Mouse (Mus musculus): Measurements from ENCODE around the gene Foxd2. TPM values are rescaled to one million over a fixed set of nuclear protein-coding genes. Genes with fewer than 3 reads are reported as not detected.
A peak's percentile ranks its signal among the peaks of the same experiment; 100 is the strongest.

Foxd2 gene
- polyA plus RNA-seq (2014; fragmentation: Nextera tagmentation; extraction: Ambion mirVana), result 0.16 and 0.32 TPM in 2 replicates

- H3K9ac ChIP-seq, result peak within 1 kb of the TSS; percentile 52
- DNase-seq (peak; percentile 94), ATAC-seq (ENCODE audit: insufficient read depth) (peak; percentile 92)
- peak within 1 kb of the TSS; percentile 55 for H3K4me3 ChIP-seq (ENCODE audit: low read depth, low read length)
- under 1% methylated on average over 63 of the region's 64 CpGs for WGBS
- H3K9me3 ChIP-seq (ENCODE audit: low read depth, low read length), result no peaks in the 10 kb centered on the region
- H3K4me2 ChIP-seq, result peak within 1 kb of the TSS; percentile 88
- no peak within 1 kb of the TSS for H3K27ac ChIP-seq (ENCODE audit: low read depth)
- no peaks in the 10 kb centered on the region for H3K36me3 ChIP-seq (ENCODE audit: insufficient read depth)
- H3K27me3 ChIP-seq (ENCODE audit: insufficient read depth, low read length), result peaks cover 100% of the 10 kb centered on the region
- H3K4me1 ChIP-seq (ENCODE audit: insufficient read depth), result no peaks in the 10 kb centered on the region
- TF ChIP-seq CTCF (IDR thresholded peaks at IDR 0.05; ENCODE audit: low read depth), result peak; percentile 94
These were observed at the start of gene Foxd2 for GRCm38 (mm10) chr4:114908829-114909601. Gene Foxd2, minus strand, starts transcription at chr4:114908873.

GRCm38 (mm10) chr4:114958231-114958630, 49.6 kb upstream of the Foxd2 start:
- Histone ChIP-seq H3K27ac (ENCODE audit: low read depth) (no peak overlapping the region), H3K4me2 (no peak overlapping the region), H3K4me1 (ENCODE audit: insufficient read depth) (no peaks in the 10 kb centered on the region), H3K4me3 (ENCODE audit: low read depth, low read length) (no peak overlapping the region), H3K27me3 (ENCODE audit: insufficient read depth, low read length) (no peaks in the 10 kb centered on the region), H3K9ac (no peak overlapping the region), H3K9me3 (ENCODE audit: low read depth, low read length) (no peaks in the 10 kb centered on the region), H3K36me3 (ENCODE audit: insufficient read depth) (peaks cover 17% of the 10 kb centered on the region)
- WGBS, result 69% methylated on average over 2 of the region's 2 CpGs
- DNase-seq (no peak), ATAC-seq (ENCODE audit: insufficient read depth) (no peak)
- no peak for TF ChIP-seq CTCF (IDR thresholded peaks at IDR 0.05; ENCODE audit: low read depth)

GRCm38 (mm10) chr4:114957403-114957802, 48.7 kb upstream of the Foxd2 start:
- ATAC-seq (ENCODE audit: insufficient read depth) (no peak), DNase-seq (peak; percentile 45)
- no peaks in the 10 kb centered on the region for H3K4me1 ChIP-seq (ENCODE audit: insufficient read depth)
- H3K4me3 ChIP-seq (ENCODE audit: low read depth, low read length), result no peak overlapping the region
- H3K9ac ChIP-seq, result no peak overlapping the region
- H3K27ac ChIP-seq (ENCODE audit: low read depth), result no peak overlapping the region
- no peak for TF ChIP-seq CTCF (IDR thresholded peaks at IDR 0.05; ENCODE audit: low read depth)
- no peak overlapping the region for H3K4me2 ChIP-seq
- H3K27me3 ChIP-seq (ENCODE audit: insufficient read depth, low read length), result no peaks in the 10 kb centered on the region
- H3K9me3 ChIP-seq (ENCODE audit: low read depth, low read length), result no peaks in the 10 kb centered on the region
- peaks cover 8% of the 10 kb centered on the region; the same call in 1 of the 2 replicates for H3K36me3 ChIP-seq (ENCODE audit: insufficient read depth)

GRCm38 (mm10) chr4:114953172-114953571, 44.5 kb upstream of the Foxd2 start:
- Histone ChIP-seq H3K27ac (ENCODE audit: low read depth) (no peak overlapping the region), H3K4me3 (ENCODE audit: low read depth, low read length) (no peak overlapping the region), H3K36me3 (ENCODE audit: insufficient read depth) (no peaks in the 10 kb centered on the region), H3K9me3 (ENCODE audit: low read depth, low read length) (no peaks in the 10 kb centered on the region), H3K27me3 (ENCODE audit: insufficient read depth, low read length) (no peaks in the 10 kb centered on the region), H3K4me2 (no peak overlapping the region), H3K4me1 (ENCODE audit: insufficient read depth) (no peaks in the 10 kb centered on the region), H3K9ac (no peak overlapping the region)
- TF ChIP-seq CTCF (IDR thresholded peaks at IDR 0.05; ENCODE audit: low read depth), result no peak
- no peak; the same call in 1 of the 2 replicates for ATAC-seq (ENCODE audit: insufficient read depth)
- WGBS, result 79% methylated on average over 3 of the region's 3 CpGs
- DNase-seq, result no peak

- Histone ChIP-seq H3K9me3 (ENCODE audit: low read depth, low read length) (no peaks in the 10 kb centered on the region), H3K4me3 (ENCODE audit: low read depth, low read length) (no peak overlapping the region), H3K36me3 (ENCODE audit: insufficient read depth) (no peaks in the 10 kb centered on the region), H3K27me3 (ENCODE audit: insufficient read depth, low read length) (no peaks in the 10 kb centered on the region), H3K27ac (ENCODE audit: low read depth) (no peak overlapping the region), H3K4me2 (no peak overlapping the region), H3K9ac (no peak overlapping the region), H3K4me1 (ENCODE audit: insufficient read depth) (no peaks in the 10 kb centered on the region)
- peak; percentile 13; the same call in 1 of the 2 replicates for ATAC-seq (ENCODE audit: insufficient read depth)
- DNase-seq, result no peak
- WGBS, result 45% methylated on average over 7 of the region's 7 CpGs
- TF ChIP-seq CTCF (IDR thresholded peaks at IDR 0.05; ENCODE audit: low read depth), result no peak
These were observed 39.3 kb upstream of the Foxd2 start for GRCm38 (mm10) chr4:114947852-114948481.

GRCm38 (mm10) chr4:114947395-114947794, 38.7 kb upstream of the Foxd2 start:
- Histone ChIP-seq H3K27me3 (ENCODE audit: insufficient read depth, low read length) (no peaks in the 10 kb centered on the region), H3K27ac (ENCODE audit: low read depth) (no peak overlapping the region), H3K4me3 (ENCODE audit: low read depth, low read length) (no peak overlapping the region), H3K4me1 (ENCODE audit: insufficient read depth) (no peaks in the 10 kb centered on the region), H3K4me2 (no peak overlapping the region), H3K36me3 (ENCODE audit: insufficient read depth) (no peaks in the 10 kb centered on the region), H3K9ac (no peak overlapping the region), H3K9me3 (ENCODE audit: low read depth, low read length) (no peaks in the 10 kb centered on the region)
- whole genome bisulfite sequencing, result 22% methylated on average over 6 of the region's 6 CpGs
- peak; percentile 82 for ATAC-seq (ENCODE audit: insufficient read depth)
- peak; percentile 90 for DNase-seq
- TF ChIP-seq CTCF (IDR thresholded peaks at IDR 0.05; ENCODE audit: low read depth), result peak; percentile 95

GRCm38 (mm10) chr4:114946416-114946815, 37.7 kb upstream of the Foxd2 start:
- no peak for TF ChIP-seq CTCF (IDR thresholded peaks at IDR 0.05; ENCODE audit: low read depth)
- ATAC-seq (ENCODE audit: insufficient read depth), result no peak
- Histone ChIP-seq H3K36me3 (ENCODE audit: insufficient read depth) (no peaks in the 10 kb centered on the region), H3K27ac (ENCODE audit: low read depth) (no peak overlapping the region), H3K27me3 (ENCODE audit: insufficient read depth, low read length) (no peaks in the 10 kb centered on the region), H3K9me3 (ENCODE audit: low read depth, low read length) (no peaks in the 10 kb centered on the region), H3K4me3 (ENCODE audit: low read depth, low read length) (no peak overlapping the region), H3K4me1 (ENCODE audit: insufficient read depth) (no peaks in the 10 kb centered on the region), H3K9ac (no peak overlapping the region), H3K4me2 (no peak overlapping the region)
- WGBS, result 85% methylated on average over 4 of the region's 4 CpGs
- DNase-seq, result no peak

All from lung, embryonic 14.5 days (tissue).